Mouse (Mus musculus) myocyte (in vitro differentiated cells): ENCODE measurements around the gene Krtap4-16.
"Not testable (repeated sequence)": the region's sequence is repeated elsewhere in the genome, so short reads cannot be mapped to it uniquely, and the experiment has no call there.

ENCODE experiments used
- E2F4 ChIP-seq: IDR thresholded peaks from one replicate; pipeline ENCODE4 v1.6.1; 2011; ENCODE audit warnings: mild to moderate bottlenecking, control low read depth, moderate library complexity; ENCODE audit not compliant: insufficient read depth
- MYOG ChIP-seq, 3 experiments: IDR thresholded peaks; one replicate each; pipeline ENCODE4 v1.6.1; 2011; ENCODE audit warnings: control low read depth in 2 of 3, low read depth in 2 of 3, mild to moderate bottlenecking in 2 of 3; ENCODE audit not compliant: insufficient read length in 2 of 3, control insufficient read depth in 1 of 3, insufficient read depth in 1 of 3
- POLR2A ChIP-seq: IDR thresholded peaks from one replicate; pipeline ENCODE4 v1.6.1; 2011; ENCODE audit warnings: low read depth, mild to moderate bottlenecking, control low read depth, moderate library complexity; ENCODE audit not compliant: insufficient read length

DNA sequence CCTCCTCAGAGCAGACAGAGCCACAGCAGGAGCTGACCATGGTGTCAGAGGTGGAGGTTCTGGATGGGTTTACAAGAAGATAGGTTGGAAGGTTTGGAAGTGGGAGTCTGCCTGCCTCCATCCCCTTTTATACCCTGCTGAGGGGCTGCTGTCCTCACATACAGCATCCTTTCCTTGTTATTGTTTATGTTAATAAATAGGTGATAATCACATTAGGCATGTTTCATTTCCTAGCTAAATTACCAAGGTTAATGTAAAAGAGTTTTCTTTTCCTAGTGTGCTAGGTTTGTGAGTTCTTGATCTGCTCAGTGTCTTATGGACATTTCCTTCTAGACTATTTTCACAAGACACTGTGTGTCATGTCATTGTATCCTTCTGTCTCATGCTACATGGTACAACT lies 41.6 kb downstream of the Krtap4-16 start, which contains the start of gene Krtap4-13:
- TF ChIP-seq MYOG (IDR thresholded peaks at IDR 0.05; ENCODE audit: control insufficient read depth in 1 of 3, insufficient read depth in 1 of 3, insufficient read length in 2 of 3, low read depth in 2 of 3); POLR2A; E2F4: not testable (repeated sequence)
